Mouse (Mus musculus) stomach, postnatal 0 days (tissue): Measurements from ENCODE around the gene Ddx24. TPM values are rescaled to one million over a fixed set of nuclear protein-coding genes. Genes with fewer than 3 reads are reported as not detected.

ENCODE experiments used
- ATAC-seq: fragments of 200-750 bp; cut with Nextera tagmentation; 2 replicates; pipeline ENCODE4 v1.8.0; 2017; ENCODE audit not compliant: low FRiP score, low TSS enrichment
- DNase-seq: peaks from one replicate; pipeline ENCODE4 v3.0.0-alpha.2; 2016; ENCODE audit warnings: low spot score
- H3K27ac ChIP-seq: fragments of 300-500 bp; sonication (generic); replicated peaks from 2 replicates; pipeline ENCODE4 v1.5.1; 2014; ENCODE audit warnings: mild to moderate bottlenecking, control low read depth
- H3K27me3 ChIP-seq: fragments of 300-500 bp; sonication (generic); 2 replicates; pipeline ENCODE4 v1.6.1; 2014; ENCODE audit warnings: low read length; ENCODE audit not compliant: control insufficient read depth, insufficient read depth
- H3K36me3 ChIP-seq: fragments of 300-500 bp; sonication (generic); 2 replicates; pipeline ENCODE4 v1.6.1; 2014; ENCODE audit warnings: low read length, mixed read lengths; ENCODE audit not compliant: control insufficient read depth, insufficient read depth
- H3K4me1 ChIP-seq: fragments of 300-500 bp; sonication (generic); replicated peaks from 2 replicates; pipeline ENCODE4 v1.6.1; 2014; ENCODE audit warnings: antibody characterized with exemption; ENCODE audit not compliant: control insufficient read depth, insufficient read depth
- H3K4me2 ChIP-seq: fragments of 300-500 bp; sonication (generic); replicated peaks from 2 replicates; pipeline ENCODE4 v1.6.1; 2014; ENCODE audit warnings: low read depth, mild to moderate bottlenecking, control low read depth, moderate library complexity
- H3K4me3 ChIP-seq: fragments of 300-500 bp; sonication (generic); 2 replicates; pipeline ENCODE4 v1.5.1; 2014; ENCODE audit warnings: low read depth, low read length, control low read depth
- H3K9ac ChIP-seq: fragments of 300-500 bp; sonication (generic); 2 replicates; pipeline ENCODE4 v1.6.1; 2014; ENCODE audit warnings: mild to moderate bottlenecking, low read length, control low read depth, mixed read lengths
- H3K9me3 ChIP-seq: fragments of 300-500 bp; sonication (generic); 2 replicates; pipeline ENCODE4 v1.6.1; 2016; ENCODE audit warnings: low read length; ENCODE audit not compliant: control insufficient read depth
- CTCF ChIP-seq: IDR thresholded peaks from 2 replicates; pipeline ENCODE4 v1.5.1; 2016; ENCODE audit warnings: antibody characterized with exemption, low read depth, mild to moderate bottlenecking, moderate library complexity
- EP300 ChIP-seq: optimal IDR thresholded peaks from 2 replicates; pipeline ENCODE3; 2016; ENCODE audit warnings: antibody characterized with exemption
- WGBS: fragments of 180-500 bp; shearing (Covaris S2); extraction: QIAGEN DNeasy Blood & Tissue Kit; methylation state at CpG from one replicate; pipeline ENCODE4 v1.1.7; 2014; 5-methylcytosine and 5-hydroxymethylcytosine counted together
- polyA plus RNA-seq: library from polyadenylated mRNA; unstranded; fragments of >200 nt; fragmentation: Nextera tagmentation; extraction: Ambion mirVana; gene quantifications from 2 replicates; pipeline ENCODE4 v1.2.1, GENCODE M21; 2015

Gene Ddx24
- polyA plus RNA-seq, 1 experiment from 2014 or later = 84.8 TPM

DNA sequence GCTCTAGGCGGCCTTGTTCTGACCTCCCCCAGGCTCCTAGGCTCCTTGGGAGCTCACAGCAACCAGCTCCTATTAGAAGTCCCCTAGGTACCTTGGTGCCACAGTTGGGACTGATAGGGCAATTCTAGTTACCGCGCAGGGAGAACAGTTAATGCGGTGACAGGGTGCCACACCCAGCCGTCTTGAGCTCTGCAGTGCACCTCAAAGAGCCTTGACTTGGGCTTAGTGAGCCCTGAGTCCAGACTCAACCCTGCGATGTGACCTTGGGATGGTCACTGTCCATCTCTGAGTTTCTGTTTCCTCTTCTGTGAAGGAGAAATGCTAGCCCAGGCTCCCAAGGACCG, 57.3 kb downstream of the Ddx24 start:
- Histone ChIP-seq H3K4me1 (no peaks in the 10 kb centered on the region), H3K4me2 (peak overlapping the region; percentile 19; the same call in 1 of the 2 replicates), H3K27ac (no peak overlapping the region), H3K9ac (no peak overlapping the region), H3K36me3 (no peaks in the 10 kb centered on the region), H3K27me3 (no peaks in the 10 kb centered on the region), H3K4me3 (no peak overlapping the region), H3K9me3 (no peaks in the 10 kb centered on the region)
- peak; percentile 45; the same call in 1 of the 2 replicates for ATAC-seq
- 69% methylated on average over 7 of the region's 7 CpGs for WGBS
- no peak for TF ChIP-seq CTCF
- no peak for TF ChIP-seq EP300
- no peak for DNase-seq

DNA sequence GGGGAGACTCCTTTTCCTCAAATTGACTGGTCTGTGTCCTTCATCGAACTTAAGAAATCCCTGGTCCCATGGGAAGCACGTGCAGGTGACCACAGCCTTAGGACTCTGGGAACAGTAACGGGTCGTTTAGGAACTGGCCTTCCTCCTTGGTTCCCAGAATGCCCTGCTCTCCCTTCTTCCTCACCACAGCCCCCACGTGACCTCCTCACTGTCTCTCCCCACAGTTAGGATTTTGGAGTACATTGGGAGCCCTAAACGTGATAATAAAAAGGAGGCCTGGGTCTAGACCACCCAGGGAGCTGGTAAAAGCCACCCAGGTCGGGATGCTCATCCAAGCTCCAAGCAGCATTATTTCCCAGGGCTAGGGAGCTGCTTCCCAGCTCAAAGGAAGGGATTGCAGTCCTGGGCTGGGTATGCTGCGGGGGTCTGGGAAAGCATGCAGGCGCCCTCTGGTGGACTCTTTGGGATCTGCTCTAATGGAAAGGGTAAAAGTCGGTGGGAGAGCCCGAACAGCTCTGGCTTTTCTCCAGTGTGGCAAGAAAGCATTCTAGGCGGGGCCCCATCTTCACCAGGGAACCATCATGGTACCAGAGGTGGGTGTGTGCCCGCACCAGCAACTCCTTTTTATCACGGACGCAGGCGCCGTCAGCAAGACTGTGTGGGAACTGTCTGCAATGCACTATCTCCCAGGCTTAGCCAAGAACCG, 57.9 kb downstream of the Ddx24 start:
- Histone ChIP-seq H3K9me3 (no peaks in the 10 kb centered on the region), H3K4me1 (no peaks in the 10 kb centered on the region), H3K27ac (no peak overlapping the region), H3K36me3 (no peaks in the 10 kb centered on the region), H3K4me3 (no peak overlapping the region), H3K27me3 (no peaks in the 10 kb centered on the region), H3K9ac (no peak overlapping the region), H3K4me2 (peak overlapping the region; percentile 19; the same call in 1 of the 2 replicates)
- DNase-seq (peak; percentile 69), ATAC-seq (peak; percentile 65)
- 19% methylated on average over 18 of the region's 18 CpGs for WGBS
- peak; percentile 88 for TF ChIP-seq CTCF
- no peak for TF ChIP-seq EP300

GRCm38 (mm10) chr12:103367171-103367570, 58.5 kb downstream of the Ddx24 start:
- H3K4me3 ChIP-seq = no peak overlapping the region
- no peaks in the 10 kb centered on the region for H3K4me1 ChIP-seq
- H3K36me3 ChIP-seq = no peaks in the 10 kb centered on the region
- WGBS = 68% methylated on average over 2 of the region's 2 CpGs
- ATAC-seq (no peak), DNase-seq (no peak)
- no peaks in the 10 kb centered on the region for H3K9me3 ChIP-seq
- no peak overlapping the region for H3K27ac ChIP-seq
- TF ChIP-seq EP300 (no peak), CTCF (no peak)
- no peaks in the 10 kb centered on the region for H3K27me3 ChIP-seq
- H3K4me2 ChIP-seq = no peak overlapping the region
- H3K9ac ChIP-seq = no peak overlapping the region

DNA sequence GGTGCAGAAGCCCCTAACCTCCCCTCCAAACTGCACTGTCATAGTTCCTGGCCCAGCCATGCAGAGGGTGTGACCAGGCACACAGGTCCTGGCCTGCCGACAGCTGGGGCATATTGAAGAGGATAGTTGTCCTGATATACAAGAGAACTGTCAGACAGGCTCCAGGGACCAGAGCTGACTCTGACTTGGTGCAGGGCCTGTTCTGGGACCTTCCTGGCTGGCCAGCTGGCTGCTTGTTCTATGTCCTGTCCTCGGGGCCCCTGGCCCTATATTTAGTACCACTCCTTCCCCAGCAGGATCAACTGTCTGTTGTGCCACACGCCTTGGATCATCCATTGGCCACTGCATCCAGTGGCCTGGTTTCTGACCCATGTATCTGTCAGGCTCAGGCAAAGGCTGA, 63.3 kb downstream of the Ddx24 start:
- H3K36me3 ChIP-seq = no peaks in the 10 kb centered on the region
- no peak overlapping the region for H3K4me3 ChIP-seq
- WGBS = 64% methylated on average over 3 of the region's 3 CpGs
- no peaks in the 10 kb centered on the region for H3K9me3 ChIP-seq
- no peaks in the 10 kb centered on the region for H3K27me3 ChIP-seq
- DNase-seq (no peak), ATAC-seq (no peak)
- no peak overlapping the region for H3K27ac ChIP-seq
- no peak overlapping the region for H3K4me2 ChIP-seq
- H3K4me1 ChIP-seq = no peaks in the 10 kb centered on the region
- TF ChIP-seq EP300 (no peak), CTCF (no peak)
- no peak overlapping the region for H3K9ac ChIP-seq

DNA sequence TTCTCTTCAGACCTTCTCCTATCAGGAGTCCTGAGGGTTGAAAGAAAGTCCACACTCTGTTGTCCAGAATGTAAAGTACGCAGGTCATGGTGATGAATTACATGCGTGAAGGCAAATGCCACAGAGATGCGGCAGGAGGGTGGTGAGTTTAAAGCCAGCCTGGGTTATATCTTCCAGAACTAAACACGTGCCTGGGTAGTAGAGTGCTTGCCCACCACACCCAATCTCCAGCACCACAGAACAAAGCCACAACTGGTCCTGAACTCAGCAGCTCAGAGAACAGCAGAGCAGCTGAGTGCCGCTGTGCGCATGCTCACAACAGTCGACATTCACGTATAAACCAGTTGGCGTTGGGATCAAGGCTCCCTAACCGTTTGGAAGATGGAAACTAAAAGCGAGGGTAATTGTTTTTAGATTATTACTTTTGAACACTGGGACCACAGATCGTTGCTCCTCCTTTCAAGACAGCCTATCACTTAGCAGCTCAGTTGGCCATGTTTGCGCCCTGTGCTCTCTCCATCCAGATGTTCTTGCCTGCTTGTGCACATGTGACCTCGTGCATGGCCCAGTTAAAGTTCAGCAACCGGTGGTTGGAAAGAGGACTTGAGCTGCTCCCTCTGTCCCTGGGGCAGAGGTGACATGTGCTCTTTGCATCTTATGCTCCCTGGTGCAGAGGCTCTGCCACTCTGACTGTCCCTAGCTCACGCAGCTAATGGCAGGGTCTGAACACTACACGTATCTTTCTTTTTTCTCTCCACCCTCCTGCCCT, 63.9 kb downstream of the Ddx24 start:
- no peaks in the 10 kb centered on the region for H3K36me3 ChIP-seq
- WGBS = 82% methylated on average over 17 of the region's 17 CpGs

DNA sequence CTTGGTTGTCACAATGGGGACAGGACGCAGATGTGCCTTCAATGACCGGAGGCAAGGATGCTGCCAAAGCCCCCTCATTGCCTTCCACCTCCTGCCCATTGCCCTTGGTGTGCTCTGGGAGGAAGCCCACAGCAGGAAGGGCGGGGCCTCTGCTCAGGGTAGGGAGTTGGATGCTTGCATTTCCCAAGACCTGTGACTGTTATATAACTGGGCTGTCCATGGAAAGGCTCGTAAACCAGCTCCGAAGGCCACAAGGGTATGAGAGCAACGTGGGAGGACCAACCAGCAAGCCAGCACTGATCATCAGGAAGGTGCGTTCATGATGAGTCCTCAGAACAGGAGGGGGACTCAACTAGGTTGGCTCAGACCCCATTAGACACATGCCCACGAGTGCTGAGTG, 64.8 kb downstream of the Ddx24 start:
- 76% methylated on average over 8 of the region's 8 CpGs for WGBS
- Histone ChIP-seq H3K9ac (no peak overlapping the region), H3K27me3 (no peaks in the 10 kb centered on the region), H3K4me3 (no peak overlapping the region), H3K4me2 (no peak overlapping the region), H3K4me1 (no peaks in the 10 kb centered on the region), H3K9me3 (no peaks in the 10 kb centered on the region), H3K27ac (no peak overlapping the region), H3K36me3 (no peaks in the 10 kb centered on the region)
- TF ChIP-seq EP300 = no peak
- no peak for TF ChIP-seq CTCF
- DNase-seq (no peak), ATAC-seq (no peak)

More for the DNA sequence above, 63.9 kb downstream of the Ddx24 start:
- Histone ChIP-seq H3K27ac (no peak overlapping the region), H3K4me3 (no peak overlapping the region), H3K4me1 (no peaks in the 10 kb centered on the region), H3K27me3 (no peaks in the 10 kb centered on the region), H3K9ac (no peak overlapping the region), H3K9me3 (no peaks in the 10 kb centered on the region), H3K4me2 (no peak overlapping the region)
- no peak for ATAC-seq
- no peak for TF ChIP-seq EP300
- TF ChIP-seq CTCF = no peak
- DNase-seq = no peak
